Mouse (Mus musculus): ENCODE measurements at regions not wholly inside any gene's neighbourhood (a gene's known extent, or its start where the extent isn't known, plus 50 kb on each side); places are given as distances from the start of the nearest gene placed in this dataset.

- TF ChIP-seq CTCF (IDR thresholded peaks at IDR 0.05) (no peak), EP300 (IDR thresholded peaks at IDR 0.05) (no peak)
These were observed 50.2 kb upstream of the Bod1 start for GRCm38 (mm10) chr11:31721908-31722307.

Measured in lung, postnatal 0 days (tissue).